Mouse (Mus musculus): ENCODE results near the gene Zcchc24.
A peak's percentile ranks its signal among the peaks of the same experiment; 100 is the strongest.

The Zcchc24 gene

GRCm38 (mm10) chr14:25718471-25718870, 50.4 kb downstream of the Zcchc24 start:
- DNase-seq (ENCODE audit: low spot score in 2 of 2), result no peak

- no peak for DNase-seq (ENCODE audit: low spot score in 2 of 2)
Measured at GRCm38 (mm10) chr14:25717718-25718117, 51.1 kb downstream of the Zcchc24 start.

GRCm38 (mm10) chr14:25716528-25716927, 52.3 kb downstream of the Zcchc24 start:
- DNase-seq (ENCODE audit: low spot score in 2 of 2), result no peak

DNA sequence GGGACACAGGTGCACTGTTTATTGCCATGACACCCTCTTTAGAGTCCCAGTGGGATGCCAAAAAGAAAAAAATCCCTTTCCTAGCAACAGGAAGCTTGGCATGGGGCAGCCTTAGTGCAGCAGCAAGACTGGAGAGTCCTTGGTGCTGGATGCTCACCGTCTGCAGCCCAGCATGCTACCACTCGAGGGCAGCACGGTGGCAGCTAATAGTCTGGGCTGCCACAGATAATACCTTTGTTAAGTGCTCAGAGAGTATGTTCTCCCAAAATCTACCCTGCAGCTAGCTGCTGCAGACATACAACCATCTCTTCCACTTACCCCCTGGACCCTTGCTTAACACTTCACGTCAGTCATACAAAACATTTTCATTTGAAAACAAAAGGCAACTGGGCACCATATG, 55.4 kb downstream of the Zcchc24 start:
- no peak for DNase-seq (ENCODE audit: low spot score in 2 of 2)

DNA sequence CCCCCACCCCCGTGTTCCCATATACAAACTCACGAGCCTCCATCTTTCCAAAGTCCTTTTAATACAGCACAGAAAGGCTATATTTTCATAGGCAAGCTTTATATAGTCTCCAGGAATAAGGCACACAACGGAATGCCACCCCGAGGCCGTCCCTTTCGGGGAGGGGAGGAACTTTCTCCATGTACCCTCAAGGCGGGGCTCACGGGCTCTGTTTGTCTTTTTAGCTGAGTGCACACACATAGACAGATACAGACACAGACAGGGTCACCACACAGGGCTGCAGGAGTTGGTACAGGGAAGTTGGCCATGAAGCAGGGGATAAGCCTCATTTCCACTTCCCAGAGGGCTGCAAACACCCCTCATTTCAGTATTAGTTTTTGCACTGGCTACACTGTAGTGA, 57.2 kb downstream of the Zcchc24 start:
- no peak for DNase-seq (ENCODE audit: low spot score in 2 of 2)

DNA sequence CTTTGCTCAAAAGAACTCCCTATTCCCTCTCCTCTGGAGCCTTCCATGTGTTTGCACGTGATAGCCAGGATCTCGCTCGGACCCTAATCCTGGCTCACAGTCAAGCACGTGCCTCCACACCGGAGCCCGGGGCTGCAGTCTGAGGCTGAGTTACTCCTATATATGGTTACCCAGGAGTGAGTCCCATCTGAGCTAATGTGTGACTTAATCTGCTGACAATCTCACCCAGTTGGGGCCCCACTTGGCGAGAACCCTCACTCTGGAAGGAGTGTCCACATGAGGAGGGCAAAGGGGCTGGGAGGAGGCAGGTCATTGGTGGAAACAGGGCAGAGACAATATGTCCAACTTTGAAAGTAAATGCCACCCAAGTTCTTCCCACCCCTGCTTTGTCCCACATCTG, 57.7 kb downstream of the Zcchc24 start:
- no peak for DNase-seq (ENCODE audit: low spot score in 2 of 2)

- DNase-seq (ENCODE audit: low spot score in 2 of 2), result no peak
Measured at GRCm38 (mm10) chr14:25710681-25711080, 58.2 kb downstream of the Zcchc24 start.

GRCm38 (mm10) chr14:25710073-25710472, 58.8 kb downstream of the Zcchc24 start:
- DNase-seq (ENCODE audit: low spot score in 2 of 2), result no peak

DNA sequence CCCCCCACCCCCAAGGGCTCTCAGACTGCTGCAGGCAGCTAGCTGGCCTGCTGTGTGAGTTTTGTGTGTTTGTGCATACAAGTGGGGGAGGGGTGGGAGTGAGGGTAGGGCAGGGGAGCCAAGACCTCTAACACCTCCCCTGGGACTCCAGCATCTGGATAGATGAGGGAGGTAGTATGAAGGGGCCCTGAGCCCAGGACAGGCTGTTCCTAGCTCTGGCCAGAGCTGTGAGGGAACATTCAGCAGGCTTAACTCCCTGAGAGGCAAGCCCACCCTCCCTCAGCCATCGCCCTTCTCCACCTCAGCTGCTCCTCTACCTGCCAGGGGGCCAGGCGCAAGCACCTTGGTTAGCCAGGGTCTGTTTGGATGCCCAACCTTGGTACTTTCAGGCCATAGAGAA, 59.9 kb downstream of the Zcchc24 start:
- no peak for DNase-seq (ENCODE audit: low spot score in 2 of 2)

GRCm38 (mm10) chr14:25708451-25708850, 60.4 kb downstream of the Zcchc24 start:
- no peak for DNase-seq (ENCODE audit: low spot score in 2 of 2)

DNA sequence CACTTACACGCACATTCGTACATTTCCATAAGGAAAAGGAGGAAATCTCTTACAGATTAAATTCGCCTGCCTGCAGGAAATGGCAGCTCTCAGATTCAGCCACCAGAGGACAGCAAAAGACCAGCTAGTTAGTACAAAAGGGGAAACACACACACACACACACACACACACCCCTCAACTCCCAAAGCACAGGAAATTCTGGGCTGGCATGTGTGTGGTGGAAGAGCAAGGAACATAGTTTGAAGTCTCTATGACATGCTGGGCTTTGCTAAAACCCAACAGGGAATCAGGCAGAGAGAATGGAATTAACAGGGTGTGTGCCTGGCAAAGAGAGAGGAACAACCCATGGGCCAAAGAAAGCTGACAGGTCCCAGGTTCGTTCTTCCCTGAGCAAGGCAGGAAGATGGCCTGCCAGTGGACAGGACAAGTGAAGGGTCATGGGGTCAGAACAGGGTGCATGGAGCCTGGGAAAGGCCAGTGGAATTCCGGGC, 61.1 kb downstream of the Zcchc24 start:
- peak; percentile 42 to 53 for DNase-seq (ENCODE audit: low spot score in 2 of 2)

DNA sequence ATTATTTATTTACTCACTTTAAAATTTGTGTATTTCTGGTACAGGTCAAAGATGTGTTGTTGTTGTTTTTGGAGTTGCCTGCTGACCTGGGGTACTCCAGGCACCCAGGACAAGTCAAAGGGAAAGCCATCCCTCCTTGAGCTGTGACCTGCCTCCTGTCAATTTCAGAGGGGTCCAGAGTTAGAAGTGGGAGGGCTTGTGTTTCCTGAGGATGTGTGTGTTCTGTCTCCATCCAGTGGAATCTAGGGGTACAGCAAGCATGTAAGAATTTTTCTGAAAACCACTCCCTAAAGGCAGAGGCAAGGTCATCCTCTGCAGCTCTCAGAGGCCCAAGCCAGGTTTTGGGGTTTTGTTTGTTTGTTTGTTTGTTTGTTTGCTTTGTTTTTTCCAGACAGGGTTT, 66.9 kb downstream of the Zcchc24 start:
- no peak for DNase-seq (ENCODE audit: low spot score in 2 of 2)

DNA sequence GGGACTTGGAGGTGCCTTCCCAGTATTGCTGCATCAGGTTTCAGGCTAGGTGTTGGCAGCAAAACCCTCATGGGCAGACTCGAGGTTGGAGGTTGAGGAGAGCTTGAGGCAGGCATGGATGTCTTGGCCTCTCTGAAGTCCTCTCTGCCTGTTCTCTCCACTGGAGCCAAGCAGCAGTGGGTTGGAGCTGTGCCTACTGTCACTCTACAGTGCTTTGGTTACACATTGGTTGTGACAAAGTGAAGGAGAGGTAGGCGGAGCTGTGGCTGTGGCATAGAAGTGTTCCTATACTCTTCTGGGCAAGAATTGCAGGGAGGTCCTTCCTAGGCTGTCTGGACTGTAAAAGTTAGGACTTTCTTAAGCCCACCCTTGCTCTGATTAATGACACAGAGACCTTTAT, 72.5 kb downstream of the Zcchc24 start:
- DNase-seq (ENCODE audit: low spot score in 2 of 2), result no peak

GRCm38 (mm10) chr14:25695059-25695458, 73.8 kb downstream of the Zcchc24 start:
- DNase-seq (ENCODE audit: low spot score in 2 of 2), result no peak

GRCm38 (mm10) chr14:25694569-25694897, 74.3 kb downstream of the Zcchc24 start:
- no peak for DNase-seq (ENCODE audit: low spot score in 2 of 2)

GRCm38 (mm10) chr14:25693888-25694568, 74.8 kb downstream of the Zcchc24 start, which contains the start of gene Ppif:
TSS of gene Ppif (plus strand) at chr14:25694154.
- DNase-seq (ENCODE audit: low spot score in 2 of 2), result peak; percentile 92 to 95

DNA sequence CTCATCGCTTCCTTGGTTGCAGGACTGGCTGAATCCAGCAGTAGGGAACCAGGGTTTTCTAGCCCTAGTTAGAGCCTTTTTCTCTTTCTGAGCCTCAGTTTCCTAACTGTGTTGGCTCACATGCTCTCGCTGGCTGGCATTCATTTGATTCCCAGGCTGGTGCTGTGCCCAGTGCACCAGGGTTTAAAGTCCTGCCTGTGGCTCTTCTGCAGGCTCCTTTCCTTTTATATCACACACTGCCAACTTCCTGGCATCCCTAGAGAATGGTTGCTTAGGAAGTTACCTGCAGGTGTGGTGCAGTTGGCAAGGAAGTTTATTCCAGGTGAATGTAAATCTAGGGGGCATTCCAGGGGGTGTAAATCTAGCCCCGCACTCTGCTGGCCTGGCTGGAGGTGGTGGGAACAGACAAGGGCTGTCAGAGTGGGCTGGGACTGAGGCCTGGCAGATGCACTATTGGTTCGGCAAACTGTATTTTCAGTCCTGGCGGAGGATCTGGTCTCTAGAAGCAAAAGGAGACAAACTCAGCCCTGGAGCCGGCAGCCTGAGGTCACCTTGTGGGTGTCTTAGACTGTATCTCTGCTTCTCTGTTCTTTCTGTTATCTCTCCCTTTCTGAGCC, 75.5 kb downstream of the Zcchc24 start:
- no peak for DNase-seq (ENCODE audit: low spot score in 2 of 2)

- DNase-seq (ENCODE audit: low spot score in 2 of 2), result no peak
Measured at GRCm38 (mm10) chr14:25686983-25687901, 81.6 kb downstream of the Zcchc24 start.

- DNase-seq (ENCODE audit: low spot score in 2 of 2), result no peak
Measured at GRCm38 (mm10) chr14:25686216-25686945, 82.5 kb downstream of the Zcchc24 start.

- no peak for DNase-seq (ENCODE audit: low spot score in 2 of 2)
Measured at GRCm38 (mm10) chr14:25682020-25682419, 86.8 kb downstream of the Zcchc24 start.

GRCm38 (mm10) chr14:25679625-25680024, 89.2 kb downstream of the Zcchc24 start:
- no peak for DNase-seq (ENCODE audit: low spot score in 2 of 2)

DNA sequence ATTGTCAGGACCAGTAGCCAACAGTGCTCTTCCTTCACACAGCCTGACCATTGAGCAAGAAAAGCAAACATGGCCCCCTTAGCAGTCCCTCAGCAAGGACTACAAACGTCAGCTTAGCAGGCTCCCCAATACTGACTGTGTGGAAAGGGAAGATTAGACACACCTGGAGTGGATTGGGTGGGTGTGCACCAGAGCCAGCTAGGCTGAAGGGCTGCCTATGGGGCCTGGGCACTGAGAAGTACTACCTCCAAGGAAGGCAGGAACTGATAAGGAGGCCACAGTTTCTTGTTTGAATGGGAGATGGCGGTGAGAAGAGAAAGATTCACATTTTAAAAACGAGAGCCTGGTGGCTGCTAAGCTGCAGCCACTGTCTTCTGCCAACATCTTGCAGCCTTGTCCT, 101.3 kb downstream of the Zcchc24 start:
- DNase-seq (ENCODE audit: low spot score in 2 of 2), result no peak

Data from frontal cortex, postnatal 25 days (tissue).